Mouse (Mus musculus) right cerebral cortex, adult 2 months (tissue): ENCODE results near the gene Mtg1.
"Not testable (repeated sequence)": the region's sequence is repeated elsewhere in the genome, so short reads cannot be mapped to it uniquely, and the experiment has no call there.

Experiments used
- DNase-seq, 2 experiments: peaks; one replicate each; pipeline ENCODE4 v3.0.0; 2021 to 2022; ENCODE audit warnings: low spot score in 2 of 2

Gene Mtg1

DNA sequence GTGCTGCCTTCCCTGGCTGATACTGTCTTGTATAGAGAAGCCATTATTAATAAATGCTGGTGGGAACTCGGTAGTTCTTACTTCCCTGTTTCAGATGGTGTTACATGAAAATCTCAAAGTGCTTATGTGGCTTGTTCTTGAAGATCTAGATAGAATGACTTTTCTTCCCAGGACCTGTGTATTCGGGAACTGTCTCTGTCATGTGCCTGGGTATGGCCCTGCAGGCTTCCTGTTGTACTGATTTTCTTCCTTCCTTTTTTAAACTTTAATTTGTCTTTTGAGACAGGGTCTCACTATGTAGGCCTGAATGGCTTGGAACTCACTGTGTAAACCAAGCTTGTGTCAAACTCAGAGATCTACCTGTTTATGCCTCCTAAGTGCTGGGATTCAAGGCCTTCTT, 9.5 kb upstream of the Mtg1 start:
- DNase-seq: no peak

DNA sequence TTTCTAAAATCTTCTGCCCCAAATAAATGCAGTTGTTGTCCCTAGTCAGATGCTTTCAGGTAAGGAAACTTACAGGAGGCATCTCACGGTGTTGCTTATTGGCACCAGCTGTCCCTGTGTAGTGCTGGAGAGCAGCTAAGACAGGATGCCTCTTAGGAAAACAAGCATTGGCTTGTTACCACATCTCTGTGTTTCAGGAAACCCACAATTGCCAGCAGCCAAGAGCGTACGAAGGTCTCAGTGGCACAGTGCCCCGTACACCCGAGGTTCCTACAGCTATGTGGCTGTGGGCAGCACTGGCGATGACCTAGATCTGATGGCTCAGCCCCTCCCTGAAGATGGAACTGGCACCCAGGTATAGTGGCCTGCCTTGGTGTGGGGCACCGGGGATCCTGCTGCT, 5.2 kb upstream of the Mtg1 start:
- not testable (repeated sequence) for DNase-seq

DNA sequence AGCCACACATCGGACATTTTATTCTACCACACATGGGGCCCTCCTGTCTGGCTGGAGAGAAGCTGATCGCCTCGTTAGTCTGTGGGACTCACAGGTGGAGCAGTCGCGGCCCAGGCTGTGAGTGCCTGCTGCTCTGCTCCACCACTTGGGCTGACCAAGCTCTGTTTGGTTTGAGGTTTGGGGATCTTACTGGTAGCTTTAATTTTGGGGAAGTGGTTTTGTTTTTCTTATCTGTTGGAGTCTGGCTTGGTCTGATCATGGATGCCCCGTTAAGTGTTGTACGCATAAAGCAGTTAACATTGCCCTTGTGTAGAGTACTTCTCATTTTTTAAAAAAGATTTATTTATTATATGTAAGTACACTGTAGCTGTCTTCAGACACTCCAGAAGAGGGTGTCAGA, 3.3 kb upstream of the Mtg1 start:
- DNase-seq: not testable (repeated sequence)

DNA sequence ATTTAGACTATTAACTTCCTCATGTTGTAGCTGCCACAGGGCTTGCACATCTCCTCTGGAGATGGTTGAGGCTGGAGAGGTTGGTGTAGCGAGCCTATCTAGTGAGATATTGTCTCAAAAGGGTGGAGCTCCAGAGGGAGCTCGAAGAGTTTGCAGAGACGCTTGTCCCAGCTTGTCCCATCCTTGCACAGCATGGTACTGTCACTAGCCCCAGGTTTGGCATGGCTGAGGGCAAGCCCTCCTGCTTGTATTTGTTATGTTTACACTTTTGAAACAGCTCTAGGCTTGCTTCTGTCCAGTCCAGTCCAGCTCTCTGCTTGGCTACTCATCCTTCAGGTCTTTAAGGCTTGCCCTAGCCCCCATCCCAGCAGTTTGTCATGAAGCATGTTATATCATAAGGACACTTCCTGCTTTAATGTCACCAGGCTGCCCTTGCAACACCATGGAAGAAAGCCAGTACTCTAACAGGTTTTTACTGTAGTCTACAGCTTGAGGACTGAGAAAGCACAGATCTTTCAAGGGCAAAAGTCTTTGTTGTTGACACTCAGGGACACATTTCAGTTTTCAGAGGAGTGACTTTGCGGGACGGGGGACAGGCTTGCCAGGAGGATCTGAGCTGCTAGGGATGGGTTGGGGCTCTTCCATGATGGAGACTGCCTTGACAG, 2.1 kb upstream of the Mtg1 start:
- no peak for DNase-seq

DNA sequence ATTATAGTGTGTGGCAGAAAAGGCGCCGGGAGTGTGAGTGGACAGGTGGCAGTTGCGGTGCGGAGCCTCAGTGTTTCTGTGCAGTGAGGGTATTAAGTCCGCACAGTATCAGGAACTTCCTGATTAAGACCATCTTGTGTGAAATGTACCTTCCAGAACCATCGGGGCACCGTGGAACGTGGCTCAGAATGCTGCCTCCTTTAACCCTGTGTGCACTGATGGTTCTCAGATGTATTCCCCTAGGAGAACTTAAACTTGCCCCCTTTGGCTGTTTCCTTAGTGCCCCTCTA, 602 bp downstream of the Mtg1 start:
- no peak for DNase-seq

DNA sequence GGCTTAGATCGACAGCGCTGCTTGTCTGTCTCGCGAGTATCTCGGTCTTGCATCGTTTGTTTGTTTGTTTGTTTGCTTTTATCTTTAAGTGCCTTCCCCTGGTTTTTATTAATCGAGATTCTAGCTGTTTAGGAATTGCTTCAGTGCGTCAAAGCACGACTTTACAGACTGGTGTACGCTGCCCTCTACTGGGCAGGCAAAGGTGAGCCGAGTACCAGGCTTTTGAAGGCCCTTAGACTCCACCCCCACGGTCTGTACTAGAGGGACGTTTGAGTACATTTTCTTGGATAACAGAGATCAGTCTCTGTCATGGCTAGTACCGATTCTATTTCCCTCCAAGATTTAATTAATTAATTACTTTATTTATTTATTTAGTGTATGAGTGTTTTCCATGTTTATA, 4.0 kb downstream of the Mtg1 start:
- DNase-seq: peak; percentile 59 to 66

DNA sequence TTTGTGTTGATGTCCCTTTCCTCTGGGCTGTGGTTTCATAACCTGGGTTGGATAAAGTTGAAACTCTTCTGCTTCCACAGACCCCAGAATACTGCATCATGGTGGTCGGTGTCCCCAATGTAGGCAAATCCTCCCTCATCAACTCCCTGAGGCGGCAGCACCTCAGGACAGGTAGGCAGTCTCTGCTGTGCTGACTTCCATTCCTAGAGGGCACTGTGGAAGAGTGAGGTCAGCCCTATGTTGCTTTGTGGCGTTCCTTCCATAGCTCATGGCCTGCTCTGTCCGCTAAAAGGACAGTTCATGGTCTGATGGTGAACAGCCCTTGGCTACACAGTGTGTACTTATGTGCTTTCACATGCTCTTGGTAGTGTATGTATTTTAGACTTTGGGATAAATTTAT, 7.2 kb downstream of the Mtg1 start:
- no peak for DNase-seq

DNA sequence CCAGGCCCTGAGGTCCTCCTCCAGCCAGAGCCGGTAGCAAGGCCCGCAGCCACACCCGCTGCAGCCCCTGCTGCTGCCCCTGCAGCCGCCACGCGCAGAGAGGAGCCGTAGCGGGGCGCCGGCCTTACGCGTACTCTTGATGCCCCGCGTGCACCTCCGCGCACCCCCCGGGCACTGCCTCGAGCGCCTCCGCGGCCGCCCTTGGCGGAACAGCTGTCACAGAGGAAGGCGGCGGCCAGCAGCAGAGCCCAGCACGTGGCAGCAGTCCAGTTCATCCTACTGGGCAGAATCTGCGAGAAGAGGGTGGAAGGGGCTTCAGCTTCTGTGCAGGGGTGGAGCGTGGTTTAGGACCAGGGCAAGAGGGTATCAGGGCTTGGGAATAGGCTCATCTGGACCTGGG, 16.0 kb downstream of the Mtg1 start:
- DNase-seq: peak in 1 of 2 experiments; percentile 62

DNA sequence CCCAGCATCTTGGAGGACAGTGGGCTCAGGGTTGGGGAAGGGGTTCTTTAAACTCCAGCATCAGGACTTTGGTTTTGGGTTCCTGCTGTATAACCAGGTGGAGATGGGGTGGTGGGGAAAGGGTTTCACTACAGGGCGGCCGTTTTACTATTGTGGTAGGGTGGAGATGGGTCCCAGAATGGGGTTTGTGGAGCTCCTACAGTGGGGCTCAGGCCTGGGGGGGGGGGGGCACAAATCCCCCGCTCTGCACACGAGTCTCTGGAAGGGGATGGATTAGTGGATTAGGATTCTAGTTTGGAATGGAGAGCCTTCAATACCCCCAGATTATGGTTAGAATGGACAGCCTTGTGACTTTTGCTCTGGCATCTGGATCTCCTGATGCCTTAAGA, 16.5 kb downstream of the Mtg1 start:
- DNase-seq: no peak

DNA sequence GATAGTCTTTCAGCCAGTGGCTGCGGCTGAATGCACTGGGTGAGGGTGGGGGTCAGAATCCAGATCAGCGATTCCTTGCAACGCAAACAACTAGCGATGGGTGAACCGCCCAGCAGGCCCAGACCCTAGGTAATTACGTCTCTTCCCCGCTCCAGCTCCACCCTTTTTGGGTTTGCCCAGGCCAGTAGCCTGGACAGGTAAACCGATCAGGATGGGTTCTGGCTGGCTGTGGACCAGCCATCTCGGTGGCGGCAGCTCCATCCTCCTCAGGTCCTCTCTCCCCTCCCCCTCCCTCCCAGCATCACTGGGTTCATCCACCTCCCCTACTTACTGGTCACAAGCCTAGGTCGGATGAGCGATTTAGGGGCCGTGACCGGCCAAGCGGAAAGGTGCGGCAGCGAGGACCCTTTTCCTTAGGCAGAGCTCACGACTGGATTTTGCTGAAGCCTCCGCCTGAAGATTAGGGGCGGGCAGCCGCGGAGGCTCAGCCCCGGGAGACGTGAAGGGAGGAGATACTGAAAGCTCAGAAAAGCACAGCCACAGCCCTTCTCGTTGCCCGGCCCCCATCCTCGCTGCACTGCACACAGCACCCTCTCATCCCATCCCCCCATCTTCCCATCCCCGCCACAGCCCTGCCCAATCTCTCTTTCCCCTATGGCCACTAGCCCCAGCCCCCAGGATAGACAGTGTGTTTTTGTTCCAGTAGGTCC, 17.0 kb downstream of the Mtg1 start, which contains the start of gene Sprn:
TSS of gene Sprn (minus strand) at position 660 of the 710 bp plus-strand sequence.
- DNase-seq: peak; percentile 77 to 81

DNA sequence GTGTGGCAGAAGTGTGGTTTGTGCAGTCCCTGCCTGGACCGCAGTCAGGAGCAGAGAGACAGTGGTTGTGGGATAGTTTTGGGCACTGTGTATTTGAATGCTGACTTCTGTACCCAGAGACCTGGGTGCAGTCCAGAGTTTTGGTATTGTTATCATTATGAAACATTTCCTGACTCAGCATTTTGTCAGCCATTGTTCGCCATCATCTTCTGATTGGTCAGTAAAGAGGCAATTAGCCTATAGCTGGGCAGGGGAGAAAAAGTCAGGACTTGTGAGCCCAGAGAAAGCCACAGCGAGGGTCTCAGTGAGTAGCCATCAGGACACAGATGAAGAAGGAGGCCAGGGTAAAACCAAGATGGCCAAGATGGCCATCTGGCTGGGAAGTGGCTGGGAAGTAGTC, 23.0 kb downstream of the Mtg1 start:
- no peak for DNase-seq

DNA sequence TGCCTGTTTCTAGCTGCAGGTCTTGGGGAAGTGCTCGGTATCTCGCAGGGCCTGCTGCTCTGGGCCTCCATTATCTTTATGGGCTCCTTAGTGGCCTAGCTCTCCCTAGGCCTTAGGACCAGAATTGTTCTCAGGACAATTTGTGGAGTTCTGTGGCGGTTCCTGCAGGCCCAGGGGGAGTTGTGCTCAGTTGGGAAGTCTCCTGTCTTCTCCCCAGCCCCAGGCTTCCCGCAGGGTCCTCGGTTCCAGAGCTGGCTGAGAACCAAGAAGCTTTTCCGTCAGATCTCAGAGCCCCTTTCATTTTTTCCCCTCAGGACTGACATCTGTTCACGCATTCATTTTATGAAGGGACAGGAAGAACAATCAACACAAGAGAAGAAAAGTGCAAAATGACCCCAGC, 27.3 kb downstream of the Mtg1 start, which contains the start of gene Olfr522:
TSS of gene Olfr522 (minus strand) at position 101 of the 400 bp plus-strand sequence.
- DNase-seq: no peak

DNA sequence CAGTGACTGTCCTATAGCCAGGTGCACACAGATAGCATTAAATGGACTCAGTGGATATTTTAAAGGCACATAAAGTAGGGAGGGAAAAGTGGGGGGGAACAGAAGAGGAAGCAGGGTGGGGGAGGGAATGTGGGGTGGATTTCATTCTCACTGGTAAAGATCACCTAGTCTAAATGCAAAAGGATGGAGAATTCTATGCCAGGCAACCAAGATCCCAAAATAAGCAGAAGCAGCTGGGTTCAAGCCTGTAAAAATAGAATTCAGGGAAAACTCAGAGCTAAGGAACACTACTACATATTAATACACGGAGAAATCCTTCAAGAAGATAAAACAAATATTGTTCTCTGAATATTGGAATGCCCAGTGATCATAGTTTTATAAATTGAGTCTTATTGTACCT, 30.6 kb downstream of the Mtg1 start:
- no peak for DNase-seq

DNA sequence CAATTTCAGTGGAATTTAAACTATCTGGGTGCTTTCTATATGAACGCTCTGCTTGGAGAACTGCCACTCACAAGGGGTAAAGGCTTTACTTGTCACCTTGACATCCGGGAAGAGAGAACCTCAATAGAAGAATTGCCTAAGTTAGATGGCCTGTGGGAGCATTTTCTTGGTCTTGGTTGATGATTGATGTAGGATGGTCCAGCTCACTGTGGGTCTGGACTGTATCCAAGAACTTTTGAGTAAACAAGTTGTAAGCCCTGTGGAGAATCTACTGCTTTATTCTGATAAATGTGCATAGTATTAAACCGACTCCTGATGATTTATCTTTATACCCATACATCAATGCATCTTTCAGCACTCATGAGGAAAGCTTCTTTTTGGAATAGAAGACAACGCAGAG, 32.0 kb downstream of the Mtg1 start:
- no peak for DNase-seq

DNA sequence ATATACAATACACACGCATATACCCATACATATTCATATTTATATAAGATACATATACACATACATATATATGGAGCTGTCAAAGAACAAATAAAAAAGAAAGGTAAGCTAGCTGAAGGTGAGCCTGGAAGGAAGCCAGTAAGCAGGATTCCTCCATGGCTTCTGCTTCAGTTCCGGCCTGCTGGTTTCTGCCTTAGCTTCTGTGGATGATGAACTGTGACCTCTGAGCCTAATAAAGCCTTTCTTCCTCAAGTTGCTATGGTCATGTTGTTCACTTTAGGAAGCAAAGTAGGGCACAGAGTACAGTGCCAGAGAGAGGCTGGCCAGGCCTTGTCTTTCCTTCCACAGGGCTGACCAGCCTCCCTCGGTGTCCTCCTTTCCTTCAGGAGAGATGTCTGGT, 33.5 kb downstream of the Mtg1 start:
- no peak for DNase-seq

DNA sequence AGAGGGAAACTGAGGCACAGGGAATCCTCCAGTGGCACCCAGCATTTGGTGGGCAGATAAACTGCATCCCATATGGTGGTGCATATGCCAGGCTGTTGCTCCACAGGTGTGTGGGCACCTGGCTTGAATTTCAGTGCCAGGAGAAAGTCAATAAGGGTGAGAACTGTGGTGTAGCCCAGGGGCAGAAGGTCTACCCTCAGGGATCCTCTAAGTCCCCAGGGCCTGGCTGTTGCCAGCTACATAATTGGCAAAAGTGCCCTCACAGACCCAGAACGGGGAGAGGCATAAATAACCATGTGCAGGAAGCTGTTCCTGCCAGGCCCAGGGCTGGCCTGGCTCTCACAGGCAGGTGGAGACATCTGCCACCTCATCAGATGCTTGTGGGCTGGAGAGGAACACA, 35.6 kb downstream of the Mtg1 start, which contains the start of gene Olfr523:
TSS of gene Olfr523 (plus strand) at position 282 of the 400 bp plus-strand sequence.
- no peak for DNase-seq

DNA sequence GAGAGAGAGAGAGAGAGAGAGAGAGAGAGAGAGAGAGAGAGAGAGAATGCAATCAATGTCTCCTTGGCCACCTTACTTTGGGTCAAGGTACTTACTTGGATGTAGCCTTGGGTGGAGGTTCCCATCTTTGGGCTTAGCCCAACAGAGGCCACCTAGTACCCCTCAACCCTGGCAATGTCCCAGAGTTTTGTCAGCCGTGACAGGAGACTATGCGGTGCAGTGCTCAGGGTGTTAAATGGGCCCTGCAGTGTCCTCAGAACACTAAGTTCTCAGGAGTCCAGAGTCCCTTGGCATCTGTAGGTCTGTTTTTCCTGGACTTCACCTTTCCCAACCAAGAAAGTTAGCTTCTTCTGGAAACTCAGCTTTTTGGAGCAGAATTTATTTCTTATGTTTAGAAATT, 41.8 kb downstream of the Mtg1 start:
- DNase-seq: no peak

DNA sequence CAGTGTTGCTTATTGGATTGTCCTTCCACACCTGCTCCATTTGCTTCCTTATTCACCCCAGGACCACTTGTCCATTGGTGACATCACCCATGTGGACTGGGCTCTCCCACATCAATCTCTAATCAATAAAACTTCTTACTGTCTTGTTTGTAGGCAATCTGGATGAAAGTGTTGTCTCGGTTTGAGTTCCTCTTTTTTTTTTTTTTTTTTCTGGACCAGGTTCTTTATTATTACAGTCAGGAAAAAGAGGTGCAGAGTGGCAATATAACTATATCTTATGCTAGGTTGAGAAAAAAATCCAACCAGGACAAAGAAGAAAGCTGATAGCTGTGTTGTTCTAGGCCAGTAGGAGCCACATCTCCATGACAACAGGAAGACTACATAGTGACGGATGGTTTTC, 43.3 kb downstream of the Mtg1 start:
- no peak for DNase-seq

DNA sequence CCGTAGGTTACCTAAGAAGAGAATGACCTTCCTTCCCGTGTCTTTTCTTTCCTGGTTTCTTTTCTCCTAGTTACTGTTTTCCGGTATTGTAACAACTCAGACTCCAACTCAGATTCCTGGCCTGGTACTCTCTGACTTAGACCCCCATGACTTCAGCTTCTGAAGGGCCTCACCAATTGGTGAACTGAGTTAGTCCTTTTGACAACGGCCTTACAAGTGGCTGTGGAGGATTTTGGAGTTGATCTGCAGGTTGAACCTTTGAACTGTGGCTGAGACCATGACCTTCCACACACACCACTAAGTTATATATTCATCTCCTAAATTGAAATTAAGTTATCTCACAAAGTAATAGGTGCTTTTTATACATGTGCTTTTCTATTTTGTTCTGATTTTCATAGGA, 46.8 kb downstream of the Mtg1 start:
- no peak for DNase-seq

DNA sequence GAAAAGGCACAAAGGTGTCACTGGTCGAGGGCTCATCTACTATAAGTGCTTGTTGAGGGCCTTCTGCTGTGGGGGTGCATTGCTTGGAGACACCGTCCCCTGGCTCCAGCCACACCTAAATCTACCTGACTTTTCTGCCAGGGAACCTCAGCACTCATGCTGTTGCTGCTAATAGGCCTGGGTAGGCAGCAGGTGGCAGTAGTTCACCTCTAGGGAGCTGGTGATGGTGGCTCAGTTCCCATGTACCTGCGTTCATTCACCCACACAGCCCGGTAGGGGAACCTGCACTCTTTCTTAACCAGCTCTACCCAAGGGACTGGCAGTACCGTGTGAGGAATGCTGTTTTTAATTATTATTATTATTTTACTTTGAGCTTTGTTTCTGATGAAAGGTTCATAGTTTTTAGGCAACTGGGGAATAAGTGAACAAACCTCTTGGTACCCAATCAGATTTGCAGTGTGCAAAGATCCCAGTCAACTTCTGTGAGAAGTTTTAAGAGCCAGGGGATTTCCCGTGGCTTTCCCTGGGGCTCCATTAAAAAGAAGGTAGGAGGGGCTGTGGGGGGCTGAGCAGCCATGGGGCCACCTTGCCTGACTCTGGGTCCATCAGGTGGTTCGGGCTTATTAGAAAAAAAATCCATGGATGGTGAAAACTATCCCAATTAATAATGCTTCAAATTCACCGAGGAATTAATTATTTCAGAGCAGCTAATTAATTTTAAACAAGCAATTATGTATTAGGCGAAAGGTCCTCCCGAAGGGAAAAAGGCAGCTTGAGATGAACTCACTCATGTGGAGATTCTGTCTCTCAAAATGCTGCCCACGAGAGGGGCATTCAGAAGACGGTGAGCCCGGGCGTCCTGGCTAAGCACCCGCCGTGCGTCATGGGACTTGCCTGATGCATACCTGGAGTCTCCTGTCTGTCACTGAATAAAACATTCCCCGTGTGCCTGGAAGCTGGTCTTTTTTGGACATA, 49.6 kb downstream of the Mtg1 start:
- peak; percentile 39 to 51 for DNase-seq

DNA sequence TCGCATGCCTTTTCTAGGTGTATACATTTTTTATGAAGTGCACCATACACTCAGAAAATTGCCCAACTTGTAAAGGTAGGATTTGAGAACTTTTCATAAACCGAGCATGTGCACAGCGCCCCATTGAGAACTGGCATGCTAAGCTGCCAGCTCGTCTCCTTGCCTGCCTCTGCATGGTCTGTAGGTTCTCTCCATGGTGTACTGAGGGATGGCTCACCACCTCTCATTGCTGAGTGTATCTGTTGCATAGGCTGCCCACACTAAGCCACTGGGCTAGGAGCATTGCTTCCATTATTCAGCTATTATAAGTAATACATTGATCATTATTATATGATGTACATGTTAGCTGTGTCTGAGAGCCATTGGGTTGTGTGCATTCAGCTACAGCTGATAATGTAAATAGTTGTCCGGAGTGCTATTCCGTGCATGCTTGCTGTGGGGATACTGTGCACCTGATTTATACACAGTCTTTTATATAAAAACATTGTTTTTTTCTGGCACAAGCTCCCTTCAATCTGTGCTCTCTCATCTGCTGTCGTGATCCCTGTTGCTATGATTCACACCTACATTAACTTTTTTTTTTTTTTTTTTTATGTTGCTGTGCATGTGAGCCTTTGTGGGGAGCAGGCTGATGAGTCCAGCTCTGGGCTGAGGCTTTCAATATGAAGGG, 50.5 kb downstream of the Mtg1 start:
- peak; percentile 35 to 51 for DNase-seq
